Mouse (Mus musculus): ENCODE results near the gene Wbp2. TPM values are rescaled to one million over a fixed set of nuclear protein-coding genes. Genes with fewer than 3 reads are reported as not detected.

Wbp2 gene
- polyA plus RNA-seq, 1 experiment, result 156 TPM

DNA sequence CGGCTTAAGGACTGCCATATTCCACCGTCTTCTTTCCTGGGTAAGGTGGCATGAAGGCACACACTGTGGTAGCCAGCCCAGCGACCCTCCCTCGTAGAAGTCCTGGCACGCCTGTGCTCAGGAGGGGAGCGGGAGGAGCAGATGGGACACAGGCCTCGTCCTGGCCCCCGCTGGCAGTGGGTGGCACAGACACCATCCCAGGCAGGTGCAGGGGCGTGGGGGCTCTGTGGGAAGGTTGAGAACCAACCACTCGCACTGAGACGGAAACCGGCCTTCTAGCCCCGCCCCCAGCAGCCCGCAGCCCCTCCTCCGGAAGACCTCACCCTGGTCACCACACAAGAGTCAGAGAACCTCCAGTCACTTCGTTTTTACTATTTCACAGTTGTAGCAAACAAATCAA, 8.6 kb downstream of the Wbp2 start:
- Histone ChIP-seq H3K4me3 (no peak overlapping the region), H3K79me2 (ENCODE audit: control insufficient read depth, insufficient read depth) (peaks cover 2% of the 10 kb centered on the region), H3K4me2 (ENCODE audit: low read depth) (no peak overlapping the region), H3K27me3 (ENCODE audit: control insufficient read depth, insufficient read depth, insufficient read length) (no peaks in the 10 kb centered on the region), H3ac (ENCODE audit: control insufficient read depth, insufficient read length) (no peak overlapping the region), H3K36me3 (ENCODE audit: control insufficient read depth, insufficient read depth) (peaks cover 32% of the 10 kb centered on the region)
- peak in 1 of 3 experiments; percentile 25 for TF ChIP-seq MYOD1 (IDR thresholded peaks at IDR 0.05; ENCODE audit: control insufficient read depth in 1 of 3, insufficient read length in 2 of 3, low read depth in 2 of 3)
- TF ChIP-seq POLR2AphosphoS2 (IDR thresholded peaks at IDR 0.05; ENCODE audit: insufficient read length, low read depth), result peak; percentile 73
- no peak for TF ChIP-seq E2F4 (IDR thresholded peaks at IDR 0.05; ENCODE audit: insufficient read depth)
- TF ChIP-seq TCF12 (IDR thresholded peaks at IDR 0.05; ENCODE audit: insufficient read depth, poor library complexity, severe bottlenecking), result no peak

DNA sequence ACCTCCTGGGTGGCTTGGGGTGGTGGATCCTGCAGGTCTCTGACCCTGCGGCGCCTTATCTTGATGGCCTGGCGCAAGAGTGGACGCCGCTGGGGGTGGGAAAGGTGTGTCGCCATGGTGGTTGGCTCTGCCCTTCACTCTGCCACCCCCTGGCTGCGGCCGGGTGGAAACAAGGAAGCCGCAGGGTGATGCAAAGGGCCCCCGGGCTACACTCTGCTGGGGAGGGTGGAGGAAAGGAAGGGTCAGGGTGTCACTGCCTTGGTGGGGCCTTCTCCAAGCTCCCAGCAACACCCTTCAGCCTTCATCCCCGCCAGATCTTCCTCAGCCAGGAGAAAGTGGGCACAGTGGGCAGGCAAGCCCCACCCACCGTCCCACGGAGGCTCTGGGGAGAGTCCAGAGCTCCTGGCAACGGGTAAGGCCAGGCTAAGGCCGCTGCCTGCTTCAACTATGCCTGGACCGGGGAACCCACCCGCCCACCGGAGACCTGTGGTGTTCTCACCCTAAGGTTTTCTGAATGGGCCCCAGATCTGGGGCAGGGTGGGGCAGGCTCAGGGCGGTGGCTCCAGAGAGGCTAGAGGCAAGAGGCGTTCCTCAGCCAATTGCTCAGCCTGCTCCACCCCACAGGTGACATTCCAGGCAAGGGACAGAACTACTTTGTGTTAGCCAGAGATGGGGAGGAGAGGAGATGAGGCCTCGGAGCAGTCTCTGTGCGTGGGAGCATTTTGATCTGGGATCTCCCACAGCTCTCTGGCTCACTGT, 9.2 kb downstream of the Wbp2 start, which contains the start of gene Unc13d:
Unc13d (minus strand) TSS at position 516 of the 759 bp plus-strand sequence.
- H3ac ChIP-seq (ENCODE audit: control insufficient read depth, insufficient read length), result no peak within 1 kb of the TSS
- H3K4me2 ChIP-seq (ENCODE audit: low read depth), result no peak within 1 kb of the TSS
- H3K79me2 ChIP-seq (ENCODE audit: control insufficient read depth, insufficient read depth), result no peaks in the 10 kb centered on the region
- no peaks in the 10 kb centered on the region for H3K27me3 ChIP-seq (ENCODE audit: control insufficient read depth, insufficient read depth, insufficient read length)
- H3K36me3 ChIP-seq (ENCODE audit: control insufficient read depth, insufficient read depth), result peaks cover 28% of the 10 kb centered on the region
- TF ChIP-seq TCF12 (IDR thresholded peaks at IDR 0.05; ENCODE audit: insufficient read depth, poor library complexity, severe bottlenecking) (no peak), POLR2AphosphoS2 (IDR thresholded peaks at IDR 0.05; ENCODE audit: insufficient read length, low read depth) (peak; percentile 51)
- no peak within 1 kb of the TSS for H3K4me3 ChIP-seq

DNA sequence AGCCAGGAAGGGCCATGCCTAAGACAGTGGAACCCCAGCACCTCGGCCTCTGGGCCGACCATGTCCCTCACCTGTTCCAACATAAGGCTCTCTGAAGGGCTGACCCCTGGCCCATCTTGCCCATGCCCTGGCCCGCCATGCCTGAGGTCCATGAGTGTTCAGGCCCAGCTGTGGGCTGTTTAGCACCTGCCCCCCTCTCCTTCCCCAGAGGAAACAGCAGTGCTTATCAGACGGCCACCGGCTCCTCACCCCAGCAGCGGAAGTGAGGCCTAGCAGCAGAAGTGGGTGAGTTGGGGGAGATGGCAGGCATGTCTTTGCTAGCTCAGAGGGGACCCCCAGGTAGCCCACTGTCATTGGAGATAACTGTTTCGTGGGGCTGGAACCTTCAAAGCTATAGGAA, 10.0 kb downstream of the Wbp2 start:
- H3K4me2 ChIP-seq (ENCODE audit: low read depth), result no peak overlapping the region
- no peak for TF ChIP-seq POLR2AphosphoS2 (IDR thresholded peaks at IDR 0.05; ENCODE audit: insufficient read length, low read depth)
- no peak for TF ChIP-seq MYOG (IDR thresholded peaks at IDR 0.05; ENCODE audit: control insufficient read depth in 1 of 3, insufficient read depth in 1 of 3, insufficient read length in 2 of 3, low read depth in 2 of 3)
- no peak for TF ChIP-seq E2F4 (IDR thresholded peaks at IDR 0.05; ENCODE audit: insufficient read depth)
- no peak for TF ChIP-seq CEBPB (IDR thresholded peaks at IDR 0.05; ENCODE audit: insufficient read depth, poor library complexity, severe bottlenecking)
- TF ChIP-seq SRF (IDR thresholded peaks at IDR 0.05; ENCODE audit: control insufficient read depth, insufficient read length, low read depth), result no peak
- no peak for TF ChIP-seq MAX (IDR thresholded peaks at IDR 0.05; ENCODE audit: low read depth)
- no peak for TF ChIP-seq POLR2A (IDR thresholded peaks at IDR 0.05; ENCODE audit: insufficient read length, low read depth)
- TF ChIP-seq REST (IDR thresholded peaks at IDR 0.05; ENCODE audit: insufficient read depth, insufficient read length), result no peak
- TF ChIP-seq TCF3 (IDR thresholded peaks at IDR 0.05; ENCODE audit: insufficient read length, low read depth), result no peak
- H3K4me3 ChIP-seq, result no peak overlapping the region
- no peak overlapping the region for H3ac ChIP-seq (ENCODE audit: control insufficient read depth, insufficient read length)
- peaks cover 25% of the 10 kb centered on the region for H3K36me3 ChIP-seq (ENCODE audit: control insufficient read depth, insufficient read depth)
- no peaks in the 10 kb centered on the region for H3K27me3 ChIP-seq (ENCODE audit: control insufficient read depth, insufficient read depth, insufficient read length)
- no peaks in the 10 kb centered on the region for H3K79me2 ChIP-seq (ENCODE audit: control insufficient read depth, insufficient read depth)

DNA sequence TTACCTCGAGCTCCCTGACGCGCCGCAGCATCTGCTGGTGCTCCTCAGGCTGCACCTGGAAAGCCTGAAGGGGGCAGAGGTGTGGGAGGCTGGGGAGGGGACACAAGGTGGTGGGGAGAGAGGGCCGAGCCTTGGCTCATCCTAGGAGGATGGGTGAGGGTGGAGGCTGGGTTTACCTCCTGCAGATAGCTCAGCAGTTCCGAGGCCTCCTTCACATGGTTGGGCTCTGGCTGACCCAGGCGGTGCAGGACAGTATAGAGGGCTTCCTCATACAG, 10.6 kb downstream of the Wbp2 start:
- Histone ChIP-seq H3K27me3 (ENCODE audit: control insufficient read depth, insufficient read depth, insufficient read length) (no peaks in the 10 kb centered on the region), H3K79me2 (ENCODE audit: control insufficient read depth, insufficient read depth) (no peaks in the 10 kb centered on the region), H3ac (ENCODE audit: control insufficient read depth, insufficient read length) (no peak overlapping the region), H3K36me3 (ENCODE audit: control insufficient read depth, insufficient read depth) (peaks cover 24% of the 10 kb centered on the region), H3K4me3 (no peak overlapping the region), H3K4me2 (ENCODE audit: low read depth) (no peak overlapping the region)
- TF ChIP-seq MYOG (IDR thresholded peaks at IDR 0.05; ENCODE audit: control insufficient read depth in 1 of 3, insufficient read depth in 1 of 3, insufficient read length in 2 of 3, low read depth in 2 of 3), result no peak
- TF ChIP-seq CEBPB (IDR thresholded peaks at IDR 0.05; ENCODE audit: insufficient read depth, poor library complexity, severe bottlenecking), result no peak
- TF ChIP-seq TCF3 (IDR thresholded peaks at IDR 0.05; ENCODE audit: insufficient read length, low read depth), result no peak
- TF ChIP-seq SRF (IDR thresholded peaks at IDR 0.05; ENCODE audit: control insufficient read depth, insufficient read length, low read depth), result no peak
- no peak for TF ChIP-seq POLR2A (IDR thresholded peaks at IDR 0.05; ENCODE audit: insufficient read length, low read depth)
- TF ChIP-seq MAX (IDR thresholded peaks at IDR 0.05; ENCODE audit: low read depth), result no peak
- TF ChIP-seq E2F4 (IDR thresholded peaks at IDR 0.05; ENCODE audit: insufficient read depth), result no peak
- no peak for TF ChIP-seq REST (IDR thresholded peaks at IDR 0.05; ENCODE audit: insufficient read depth, insufficient read length)
- TF ChIP-seq POLR2AphosphoS2 (IDR thresholded peaks at IDR 0.05; ENCODE audit: insufficient read length, low read depth), result no peak

DNA sequence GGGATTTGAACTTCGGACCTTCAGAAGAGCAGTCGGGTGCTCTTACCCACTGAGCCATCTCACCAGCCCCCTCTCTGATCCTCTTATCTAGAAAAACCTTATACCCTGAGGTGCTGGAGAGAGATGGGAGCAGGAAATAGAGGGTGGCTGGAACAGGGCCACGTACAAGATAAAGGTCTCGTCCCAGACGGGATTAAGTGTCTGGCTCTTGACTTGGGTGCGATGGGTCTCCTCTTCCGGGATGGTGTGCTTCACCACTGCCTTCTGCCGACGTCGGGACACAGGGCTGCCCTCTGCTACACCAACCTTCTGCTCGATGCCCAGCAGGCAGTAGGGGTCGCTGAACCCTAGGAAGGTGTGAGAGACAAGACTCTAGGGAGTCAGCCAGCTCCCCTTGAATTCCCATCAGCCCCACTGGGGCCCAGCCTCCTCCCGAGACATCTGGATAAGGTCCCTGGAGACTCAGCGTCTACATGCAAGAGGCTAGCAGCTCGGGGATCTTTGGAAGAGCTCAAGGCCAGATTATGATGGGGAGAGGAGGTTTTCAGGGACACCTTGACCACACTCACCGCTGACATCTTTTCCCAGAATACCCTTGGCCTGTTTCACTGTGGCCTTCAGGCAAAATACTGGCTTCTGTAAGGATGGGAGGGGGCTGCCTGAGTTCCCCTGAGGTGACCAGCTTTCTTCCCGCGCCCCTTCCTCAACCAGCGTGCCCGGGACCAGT, 11.1 kb downstream of the Wbp2 start:
- TF ChIP-seq MYOD1 (IDR thresholded peaks at IDR 0.05; ENCODE audit: control insufficient read depth in 1 of 3, insufficient read length in 2 of 3, low read depth in 2 of 3), result no peak
- TF ChIP-seq REST (IDR thresholded peaks at IDR 0.05; ENCODE audit: insufficient read depth, insufficient read length), result no peak
- no peak for TF ChIP-seq POLR2AphosphoS2 (IDR thresholded peaks at IDR 0.05; ENCODE audit: insufficient read length, low read depth)
- TF ChIP-seq SRF (IDR thresholded peaks at IDR 0.05; ENCODE audit: control insufficient read depth, insufficient read length, low read depth), result no peak
- no peak for TF ChIP-seq TCF12 (IDR thresholded peaks at IDR 0.05; ENCODE audit: insufficient read depth, poor library complexity, severe bottlenecking)
- TF ChIP-seq MYOG (IDR thresholded peaks at IDR 0.05; ENCODE audit: control insufficient read depth in 1 of 3, insufficient read depth in 1 of 3, insufficient read length in 2 of 3, low read depth in 2 of 3), result no peak
- TF ChIP-seq MAX (IDR thresholded peaks at IDR 0.05; ENCODE audit: low read depth), result no peak
- no peak for TF ChIP-seq CEBPB (IDR thresholded peaks at IDR 0.05; ENCODE audit: insufficient read depth, poor library complexity, severe bottlenecking)
- TF ChIP-seq POLR2A (IDR thresholded peaks at IDR 0.05; ENCODE audit: insufficient read length, low read depth), result no peak
- no peak for TF ChIP-seq E2F4 (IDR thresholded peaks at IDR 0.05; ENCODE audit: insufficient read depth)
- no peak for TF ChIP-seq USF1 (IDR thresholded peaks at IDR 0.05; ENCODE audit: low read depth)
- no peak for TF ChIP-seq TCF3 (IDR thresholded peaks at IDR 0.05; ENCODE audit: insufficient read length, low read depth)
- Histone ChIP-seq H3K4me2 (ENCODE audit: low read depth) (no peak overlapping the region), H3K36me3 (ENCODE audit: control insufficient read depth, insufficient read depth) (peaks cover 20% of the 10 kb centered on the region), H3K27me3 (ENCODE audit: control insufficient read depth, insufficient read depth, insufficient read length) (no peaks in the 10 kb centered on the region), H3ac (ENCODE audit: control insufficient read depth, insufficient read length) (no peak overlapping the region), H3K79me2 (ENCODE audit: control insufficient read depth, insufficient read depth) (no peaks in the 10 kb centered on the region), H3K4me3 (no peak overlapping the region)

All from myocyte (in vitro differentiated cells).